In genomic region chr11:76040106-76040505, GRCm38 (mm10) we compare ENCODE assay signal across 13 mouse cellular contexts. TPM values are rescaled to one million over a fixed set of nuclear protein-coding genes. Genes with fewer than 3 reads are reported as not detected.
"Had no signal": no experiment of that assay in that cellular context is flagged by ENCODE, and none has a peak within 500 bp of the region (broad histone marks: within the 10 kb centered on the region; RNA-seq: fewer than 3 reads in every experiment).

No protein-coding gene starts in this region.

- H3K27ac ChIP-seq: kidney, postnatal 0 days; limb, embryonic 15.5 days; liver, embryonic 14.5 days; midbrain, embryonic 13.5 days; neural tube, embryonic 15.5 days had no signal

- H3K27me3 ChIP-seq: limb, embryonic 15.5 days; midbrain, embryonic 13.5 days; neural tube, embryonic 15.5 days had no signal

- H3K9ac ChIP-seq: limb, embryonic 15.5 days; liver, embryonic 14.5 days; midbrain, embryonic 13.5 days; neural tube, embryonic 15.5 days had no signal

- H3K4me2 ChIP-seq: limb, embryonic 15.5 days; midbrain, embryonic 13.5 days; neural tube, embryonic 15.5 days had no signal

- DNase-seq: layer of hippocampus, adult 9-11 months; layer of hippocampus, postnatal 36 days; lung, adult 18-20 months; lung, postnatal 36 days; right cerebral cortex, adult 18-20 months; right cerebral cortex, postnatal 25 days had no signal

- H3K9me3 ChIP-seq: limb, embryonic 15.5 days; midbrain, embryonic 13.5 days; neural tube, embryonic 15.5 days had no signal

- ATAC-seq: intestine, embryonic 16.5 days; midbrain, embryonic 13.5 days had no signal

- H3K4me3 ChIP-seq: limb, embryonic 15.5 days; midbrain, embryonic 13.5 days; neural tube, embryonic 15.5 days had no signal

RNA-seq across cellular contexts. Expression of gene 1700016K19Rik, which starts 40.4 kb away (rescaled TPM):
- polyA plus RNA-seq: liver, embryonic 14.5 days; neural tube, embryonic 11.5 days had no signal
